Mouse (Mus musculus): ENCODE measurements at regions not wholly inside any gene's neighbourhood (a gene's known extent, or its start where the extent isn't known, plus 50 kb on each side); places are given as distances from the start of the nearest gene placed in this dataset.

DNA sequence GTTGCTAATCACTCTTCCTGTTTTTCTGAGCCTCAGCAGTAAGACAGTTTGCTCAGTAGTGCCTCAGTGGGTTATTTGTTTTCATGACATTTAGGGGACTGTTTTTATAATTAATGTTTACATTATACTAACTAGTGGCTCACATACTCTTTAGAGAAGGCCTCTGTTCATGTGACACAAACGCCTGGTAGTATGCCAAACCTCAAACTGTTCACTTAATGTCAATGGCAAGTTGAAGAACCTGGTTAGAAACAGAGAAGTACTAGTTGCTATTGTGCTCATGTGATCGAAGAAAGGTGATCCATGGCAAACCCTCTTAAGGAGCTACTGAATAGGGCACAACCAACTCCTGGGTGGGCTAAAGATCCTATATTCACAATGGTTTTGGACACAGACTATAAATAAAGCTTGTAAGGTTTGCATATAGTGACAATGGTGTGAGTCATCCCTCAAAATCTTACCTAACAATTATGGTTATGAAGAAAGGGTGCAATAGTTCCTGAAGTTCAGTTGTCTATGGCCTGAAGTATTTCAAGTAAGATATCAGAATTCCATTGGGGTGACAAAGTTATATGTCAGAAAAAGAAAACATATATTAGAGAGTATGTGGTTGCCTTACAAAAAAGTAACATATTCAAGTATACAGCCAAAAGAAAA, 340.1 kb upstream of the Dph6 start:
- no peak for DNase-seq

DNA sequence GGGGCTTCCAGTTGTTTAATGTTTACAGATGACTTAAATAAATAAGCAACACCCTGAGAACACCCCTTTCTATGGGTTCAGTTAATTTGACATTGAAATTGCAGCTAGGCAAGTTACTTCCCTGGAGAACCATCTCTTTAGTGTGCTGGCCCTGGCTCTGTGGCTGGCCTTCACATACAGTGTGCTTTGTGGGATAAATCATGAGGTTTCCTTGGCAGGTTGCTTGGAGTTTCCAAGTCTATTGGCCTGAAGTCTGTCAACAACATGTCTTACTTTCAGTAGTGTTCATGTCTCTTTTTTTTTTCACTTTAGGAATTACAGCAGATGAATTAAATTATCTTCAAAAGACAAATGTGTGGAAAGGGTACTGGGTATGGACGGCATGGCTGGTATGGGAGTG, 359.2 kb upstream of the Dph6 start:
- no peak for DNase-seq

DNA sequence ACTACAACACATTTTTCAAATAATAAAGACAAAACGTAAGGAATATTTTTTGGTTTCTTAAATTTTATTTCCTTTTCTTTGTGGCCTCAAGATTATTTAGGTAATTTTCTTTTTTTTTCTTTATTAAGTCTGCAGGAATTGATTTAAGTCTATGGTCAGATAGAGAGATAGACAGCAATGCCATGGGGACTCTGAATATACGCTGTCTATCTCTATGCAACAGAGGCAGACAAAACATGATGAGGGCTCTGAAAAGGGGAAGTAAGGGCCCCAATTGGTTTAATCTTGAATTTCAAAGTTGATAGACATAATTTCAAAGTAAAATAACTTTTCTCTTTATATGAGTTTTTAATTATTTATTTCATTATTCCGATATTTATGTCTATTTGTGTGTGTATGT, 372.0 kb upstream of the Dph6 start:
- DNase-seq = no peak

DNA sequence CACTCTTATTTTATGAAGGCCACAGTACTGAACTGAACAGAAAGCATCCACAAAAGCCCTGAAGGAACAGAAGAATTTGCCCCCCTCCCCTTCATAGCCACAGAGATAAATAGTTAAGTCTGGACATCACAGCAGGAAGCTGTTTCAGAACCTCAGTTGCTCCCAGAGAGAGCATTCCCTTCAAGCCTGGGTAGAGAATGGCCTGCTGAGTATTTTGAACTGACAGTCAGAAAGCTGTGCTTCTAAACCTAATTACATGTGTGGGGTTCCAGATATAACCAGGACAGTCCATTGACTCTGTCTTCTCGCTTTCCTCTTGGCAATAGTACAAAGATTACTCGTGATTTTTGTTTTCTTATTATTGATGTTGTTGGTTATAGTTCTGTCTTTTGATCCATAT, 376.4 kb upstream of the Dph6 start:
- no peak for DNase-seq

DNA sequence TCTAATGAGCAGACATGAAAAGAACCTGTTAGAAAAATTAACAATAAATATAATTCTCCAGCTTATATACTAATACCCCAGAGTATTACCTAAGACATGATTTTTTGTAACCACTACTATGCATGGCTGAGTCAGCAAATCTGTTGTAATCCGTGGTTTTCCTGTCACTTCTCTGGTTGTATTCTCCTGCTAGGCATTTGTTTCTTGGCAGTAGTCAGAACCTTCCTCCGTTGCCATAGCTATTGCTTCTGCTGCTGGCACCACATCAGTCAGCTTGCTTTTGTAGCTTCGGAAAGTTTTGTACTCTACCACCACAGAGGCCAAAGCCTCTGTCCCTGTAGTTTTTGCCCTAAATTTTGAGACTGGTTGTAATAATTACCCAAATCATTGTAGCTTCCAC, 381.4 kb upstream of the Dph6 start:
- DNase-seq = peak; percentile 10

- DNase-seq = no peak
These were observed 387.6 kb upstream of the Dph6 start for GRCm38 (mm10) chr2:115042299-115042785.

GRCm38 (mm10) chr2:115056327-115057070, 401.7 kb upstream of the Dph6 start:
- DNase-seq = peak; percentile 43

- no peak for DNase-seq
These were observed 402.4 kb upstream of the Dph6 start for GRCm38 (mm10) chr2:115057200-115057599.

DNA sequence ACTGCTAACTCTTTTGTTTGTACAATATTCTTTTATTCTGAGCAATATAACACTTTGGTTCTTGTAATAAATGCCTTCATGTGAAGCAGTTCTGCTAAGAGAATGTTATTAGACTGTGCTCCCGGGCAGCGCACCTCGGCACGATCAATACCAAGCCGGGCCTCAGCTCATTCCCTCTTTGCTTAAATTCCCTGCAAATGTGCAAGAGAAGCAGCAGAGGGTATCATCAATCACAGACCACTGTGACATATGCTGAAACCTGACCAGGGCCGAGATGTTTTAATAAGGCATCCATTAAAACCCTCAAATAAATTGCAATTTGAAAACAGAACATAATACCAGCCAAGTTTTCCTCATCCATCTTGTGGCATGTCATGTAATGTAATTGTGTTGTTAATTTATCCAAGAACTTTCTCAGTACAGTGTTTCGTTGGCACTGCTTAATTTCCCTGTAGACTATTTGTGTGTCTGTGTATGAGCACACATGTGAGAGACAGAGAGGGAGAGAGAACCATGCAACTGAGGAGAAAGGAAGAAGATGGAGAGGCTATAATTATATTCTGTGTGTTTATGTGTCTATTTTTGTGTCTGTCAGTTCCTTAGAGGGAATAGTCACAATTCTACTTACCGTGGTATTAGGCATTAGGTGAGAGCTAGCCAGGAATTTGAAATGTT, 412.9 kb upstream of the Dph6 start:
- DNase-seq = no peak

DNA sequence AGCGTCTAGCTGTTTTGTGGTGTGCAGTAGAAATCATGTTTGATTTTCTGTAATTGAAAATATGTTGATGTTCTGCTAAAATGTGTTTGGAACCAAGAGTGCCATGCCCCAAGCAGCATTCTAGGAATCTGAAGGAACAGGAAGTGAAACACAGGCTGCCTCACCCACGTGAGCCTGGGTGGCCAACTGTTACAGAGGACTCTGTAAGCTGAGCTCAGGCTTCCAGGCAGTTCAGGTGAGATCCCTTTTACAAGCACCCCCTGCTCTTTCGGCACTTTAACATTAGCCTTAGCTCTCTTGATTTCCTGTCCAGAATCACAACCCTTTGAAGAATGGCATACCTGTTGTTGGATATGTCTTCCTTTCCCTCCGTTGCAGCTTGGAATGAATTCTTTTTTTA, 414.9 kb upstream of the Dph6 start:
- no peak for DNase-seq

DNA sequence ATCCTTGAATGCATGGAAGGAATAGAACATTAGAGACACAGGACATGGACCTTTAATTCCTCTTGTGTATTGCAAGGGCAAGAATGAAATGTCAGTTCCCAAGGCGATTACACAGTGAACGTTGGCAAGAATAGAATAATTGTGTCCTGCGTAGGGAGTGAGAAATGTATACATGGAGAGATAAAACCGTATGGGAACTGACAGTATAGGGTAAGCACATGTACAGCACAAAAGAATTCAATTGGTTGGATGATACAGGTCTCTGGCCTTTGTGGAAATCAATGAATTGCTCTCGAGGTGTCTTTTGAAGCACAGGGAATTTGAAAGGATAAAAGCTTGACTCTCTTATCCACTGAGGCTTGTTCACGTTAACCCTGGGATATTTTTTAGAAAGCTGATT, 415.4 kb upstream of the Dph6 start:
- no peak for DNase-seq

- no peak for DNase-seq
These were observed 415.9 kb upstream of the Dph6 start for GRCm38 (mm10) chr2:115070666-115071065.

GRCm38 (mm10) chr2:115081563-115082291, 427.0 kb upstream of the Dph6 start:
- no peak for DNase-seq

- DNase-seq = no peak
These were observed 427.6 kb upstream of the Dph6 start for GRCm38 (mm10) chr2:115082292-115082809.

- no peak for DNase-seq
These were observed 433.8 kb upstream of the Dph6 start for GRCm38 (mm10) chr2:115088421-115089120.

DNA sequence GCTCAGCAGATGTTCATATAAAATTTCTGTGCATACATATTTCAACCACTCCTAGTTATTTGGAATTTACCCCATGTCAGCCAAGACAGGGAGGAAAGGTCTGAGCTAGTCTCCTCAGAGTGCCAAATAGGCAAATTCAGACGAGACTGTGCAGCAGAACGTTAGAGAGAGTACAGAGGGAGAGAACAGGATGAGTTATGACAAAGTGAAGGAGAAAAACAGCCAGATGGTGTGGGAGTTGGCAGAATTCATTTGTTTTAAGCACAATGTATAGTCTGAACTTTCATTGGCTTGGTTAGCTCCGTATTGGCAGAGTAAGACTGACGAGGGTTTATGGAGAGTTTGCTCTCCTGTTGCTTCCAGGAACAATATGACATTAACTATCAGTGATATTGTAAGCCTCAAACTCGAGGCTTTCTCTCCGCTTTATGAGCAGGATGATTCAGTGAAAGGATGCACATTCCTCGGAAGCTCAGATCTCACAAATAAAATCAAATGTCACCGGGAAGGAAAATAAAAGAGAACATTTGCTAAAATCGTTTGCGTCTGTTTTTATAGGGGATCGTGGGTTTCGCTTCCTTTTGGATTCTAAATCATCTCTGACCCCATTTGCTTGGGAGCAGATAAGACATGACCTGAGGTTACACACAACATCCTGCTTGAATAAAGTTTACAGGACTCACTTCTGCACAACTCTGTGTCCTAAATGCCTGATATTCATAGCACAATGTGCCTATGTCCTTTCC, 435.8 kb upstream of the Dph6 start:
- DNase-seq = no peak

DNA sequence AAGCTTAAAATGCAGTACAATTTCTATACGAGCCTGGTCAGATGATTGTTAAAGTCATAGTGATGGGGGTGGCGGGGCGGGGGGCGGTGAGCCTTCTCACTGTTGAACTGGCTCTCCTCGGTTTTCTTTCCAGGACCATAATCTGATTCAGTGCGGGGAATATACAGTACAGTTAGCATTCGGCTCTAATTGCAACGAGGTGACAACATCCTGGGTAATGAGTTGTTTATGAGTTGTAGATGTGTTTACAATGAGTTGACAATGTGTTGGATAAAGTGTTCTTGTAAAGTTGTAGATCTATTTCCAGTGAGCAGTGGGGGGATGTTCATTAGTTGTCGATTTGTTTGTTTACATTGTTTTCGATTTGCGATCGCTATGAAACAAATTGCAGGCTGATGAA, 440.6 kb upstream of the Dph6 start:
- DNase-seq = no peak

GRCm38 (mm10) chr2:115101501-115101900, 446.7 kb upstream of the Dph6 start:
- no peak for DNase-seq

- no peak for DNase-seq
These were observed 461.9 kb upstream of the BC052040 start for GRCm38 (mm10) chr2:115119429-115120205.

DNA sequence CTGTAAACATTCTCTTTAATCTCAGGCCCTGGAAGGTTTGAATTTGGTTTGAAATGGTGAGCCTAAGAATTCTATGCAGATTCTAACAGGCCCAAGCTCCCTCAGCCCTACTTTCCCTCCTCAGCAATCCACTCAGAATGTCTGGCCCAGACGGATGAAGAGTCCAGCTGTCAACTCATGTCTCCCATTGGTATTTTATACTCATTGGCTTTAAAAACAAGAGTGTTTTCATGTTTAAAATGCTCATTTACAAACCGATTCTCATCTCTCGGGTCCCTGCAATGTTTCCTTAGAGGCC, 461.4 kb upstream of the BC052040 start:
- no peak for DNase-seq

Data from right cerebral cortex, postnatal 4 days (tissue).